Mouse (Mus musculus): ENCODE data around the gene 1810055G02Rik.
A peak's percentile ranks its signal among the peaks of the same experiment; 100 is the strongest.

Gene 1810055G02Rik

GRCm38 (mm10) chr19:3695471-3695870, 12.6 kb upstream of the 1810055G02Rik start:
- no peak for DNase-seq

- peak; percentile 30 for DNase-seq
Measured at GRCm38 (mm10) chr19:3695976-3696375, 12.1 kb upstream of the 1810055G02Rik start.

GRCm38 (mm10) chr19:3698035-3698434, 10.1 kb upstream of the 1810055G02Rik start:
- no peak for DNase-seq

GRCm38 (mm10) chr19:3699508-3700438, 8.3 kb upstream of the 1810055G02Rik start:
- DNase-seq = peak; percentile 93

- DNase-seq = no peak
Measured at GRCm38 (mm10) chr19:3702460-3702859, 5.6 kb upstream of the 1810055G02Rik start.

GRCm38 (mm10) chr19:3706258-3706657, 1.8 kb upstream of the 1810055G02Rik start:
- peak; percentile 65 for DNase-seq

GRCm38 (mm10) chr19:3707553-3707952, 540 bp upstream of the 1810055G02Rik start:
- DNase-seq = peak; percentile 33

GRCm38 (mm10) chr19:3709013-3709787, 1.1 kb downstream of the 1810055G02Rik start:
- no peak for DNase-seq

GRCm38 (mm10) chr19:3710436-3710835, 2.3 kb downstream of the 1810055G02Rik start:
- DNase-seq = no peak

- DNase-seq = no peak
Measured at GRCm38 (mm10) chr19:3714381-3714780, 6.3 kb downstream of the 1810055G02Rik start.

GRCm38 (mm10) chr19:3718481-3719361, 10.6 kb downstream of the 1810055G02Rik start:
- peak; percentile 87 for DNase-seq

GRCm38 (mm10) chr19:3719362-3719891, 11.3 kb downstream of the 1810055G02Rik start:
- peak; percentile 83 for DNase-seq

- no peak for DNase-seq
Measured at GRCm38 (mm10) chr19:3723170-3723569, 15.1 kb downstream of the 1810055G02Rik start.

- DNase-seq = peak; percentile 67
Measured at GRCm38 (mm10) chr19:3723904-3724303, 15.8 kb downstream of the 1810055G02Rik start.

- DNase-seq = peak; percentile 93
Measured at GRCm38 (mm10) chr19:3724779-3725178, 16.7 kb downstream of the 1810055G02Rik start.

- no peak for DNase-seq
Measured at GRCm38 (mm10) chr19:3728901-3729300, 20.8 kb downstream of the 1810055G02Rik start.

- DNase-seq = no peak
Measured at GRCm38 (mm10) chr19:3730781-3731646, 22.9 kb downstream of the 1810055G02Rik start.

GRCm38 (mm10) chr19:3736001-3736400, 27.9 kb downstream of the 1810055G02Rik start:
- DNase-seq = no peak

GRCm38 (mm10) chr19:3739650-3740049, 31.6 kb downstream of the 1810055G02Rik start:
- no peak for DNase-seq

GRCm38 (mm10) chr19:3742716-3743115, 34.6 kb downstream of the 1810055G02Rik start:
- DNase-seq = no peak

GRCm38 (mm10) chr19:3743362-3743761, 35.3 kb downstream of the 1810055G02Rik start:
- DNase-seq = no peak
